Mouse (Mus musculus): ENCODE results near the gene Tmprss6.

GRCm38 (mm10) chr15:78438505-78438904, 29.9 kb downstream of the Tmprss6 start:
- TF ChIP-seq CTCF (IDR thresholded peaks at IDR 0.05; ENCODE audit: low read depth, low read length) (no peak), TAL1 (conservative IDR thresholded peaks at IDR 0.05; ENCODE audit: low read depth, low read length) (no peak), GATA1 (IDR thresholded peaks at IDR 0.05; ENCODE audit: borderline replicate concordance, low read length) (no peak), POLR2AphosphoS5 (IDR thresholded peaks at IDR 0.05; ENCODE audit: insufficient replicate concordance, low read depth, low read length) (no peak)

Measured in G1E (cell line).